14 mouse cellular contexts compared by ENCODE assay signal in genomic region chr4:89012681-89013353, GRCm38 (mm10).
A peak's percentile ranks its signal among the peaks of the same experiment; 100 is the strongest.
DNase-seq lines count a peak whose midpoint lies in the region; ATAC-seq and TF ChIP-seq lines count a peak whose summit lies in the region.
"Had no signal": no experiment of that assay in that cellular context is flagged by ENCODE, and none has a peak within 500 bp of the region (broad histone marks: within the 10 kb centered on the region; RNA-seq: fewer than 3 reads in every experiment).

No protein-coding gene starts in this region.

- H3K4me1 ChIP-seq in kidney, embryonic 15.5 days = no peaks in the 10 kb centered on the region
- peaks cover 8% of the 10 kb centered on the region for H3K4me1 ChIP-seq in embryonic fibroblast, embryonic 13.5 days (ENCODE audit: control insufficient read depth, insufficient read depth, low read length)
- H3K4me1 ChIP-seq: liver, embryonic 13.5 days had no signal

- H3K27me3 ChIP-seq in kidney, embryonic 15.5 days = no peaks in the 10 kb centered on the region
- H3K27me3 ChIP-seq: liver, embryonic 13.5 days; megakaryocyte, embryonic 14.5 days had no signal

- 57% methylated on average over 2 of the region's 2 CpGs for WGBS in kidney, embryonic 15.5 days

- H3K4me2 ChIP-seq in kidney, embryonic 15.5 days = no peak overlapping the region
- H3K4me2 ChIP-seq: liver, embryonic 13.5 days had no signal

- ATAC-seq in kidney, embryonic 15.5 days (replicated peaks; ENCODE audit: low FRiP score) = no peak

- H3K9me3 ChIP-seq in kidney, embryonic 15.5 days (replicated peaks) = no peaks in the 10 kb centered on the region
- H3K9me3 ChIP-seq: liver, embryonic 13.5 days had no signal

- TF ChIP-seq CTCF in embryonic fibroblast, embryonic 13.5 days (IDR thresholded peaks at IDR 0.05; ENCODE audit: borderline replicate concordance, insufficient read depth, low read length) = no peak

- H3K27ac ChIP-seq in kidney, embryonic 15.5 days = no peak overlapping the region
- peak overlapping the region; percentile 85 for H3K27ac ChIP-seq in embryonic fibroblast, embryonic 13.5 days (ENCODE audit: insufficient read depth, low read length)
- H3K27ac ChIP-seq: liver, embryonic 13.5 days had no signal

- DNase-seq in kidney, postnatal 14 days = peak; percentile 11
- DNase-seq in lung, postnatal 14 days = peak; percentile 18
- no peak for DNase-seq in lung, postnatal 4 days
- peak; percentile 21 for DNase-seq in yolk sac, embryonic 10.5 days (ENCODE audit: low spot score)
- DNase-seq in embryo, embryonic 9.5 days (ENCODE audit: extremely low spot score) = no peak
- DNase-seq: adrenal gland, postnatal 25 days; kidney, adult 9 months; liver, embryonic 13.5 days; retina, postnatal 1 day; spleen, adult 18-20 months; thymus, postnatal 25 days had no signal

- no peaks in the 10 kb centered on the region for H3K36me3 ChIP-seq in kidney, embryonic 15.5 days
- H3K36me3 ChIP-seq: liver, embryonic 13.5 days had no signal

- no peak for TF ChIP-seq POLR2A in embryonic fibroblast, embryonic 13.5 days (IDR thresholded peaks at IDR 0.05; ENCODE audit: low read depth, low read length)

- H3K9ac ChIP-seq in kidney, embryonic 15.5 days = no peak overlapping the region
- H3K9ac ChIP-seq: liver, embryonic 13.5 days had no signal

- no peak overlapping the region for H3K4me3 ChIP-seq in kidney, embryonic 15.5 days (replicated peaks)
- no peak overlapping the region for H3K4me3 ChIP-seq in embryonic fibroblast, embryonic 13.5 days (ENCODE audit: insufficient read depth, low read length)
- H3K4me3 ChIP-seq: liver, embryonic 13.5 days; megakaryocyte, embryonic 14.5 days had no signal

Comparison
In these comparisons a context has a peak if more than half of its experiments do, and no peak if none do; other contexts are left out.
1. DNase-seq: peak in kidney, postnatal 14 days (single experiment), lung, postnatal 14 days (single experiment) and yolk sac, embryonic 10.5 days (single experiment); none in lung, postnatal 4 days (0 of 2) and embryo, embryonic 9.5 days (single experiment).